Mouse (Mus musculus) heart, postnatal 0 days (tissue): ENCODE results near the gene Ubl7. TPM values are rescaled to one million over a fixed set of nuclear protein-coding genes. Genes with fewer than 3 reads are reported as not detected.

ENCODE experiments used
- ATAC-seq: fragments of 200-750 bp; cut with Nextera tagmentation; 2 replicates; pipeline ENCODE4 v1.8.0; 2017; ENCODE audit warnings: low read depth, moderate number of reproducible peaks, moderate library complexity; ENCODE audit not compliant: insufficient read depth
- DNase-seq: peaks from one replicate; pipeline ENCODE4 v3.0.0-alpha.2; 2016; ENCODE audit warnings: low spot score
- H3K27ac ChIP-seq: fragments of 300-500 bp; sonication (generic); 2 replicates; pipeline ENCODE4 v1.5.1; 2014; ENCODE audit warnings: low read depth, mild to moderate bottlenecking
- H3K27me3 ChIP-seq: fragments of 300-500 bp; sonication (generic); 2 replicates; pipeline ENCODE4 v1.6.1; 2014; ENCODE audit warnings: low read length, mixed read lengths; ENCODE audit not compliant: control insufficient read depth, insufficient read depth
- H3K36me3 ChIP-seq: fragments of 300-500 bp; sonication (generic); replicated peaks from 2 replicates; pipeline ENCODE4 v1.6.1; 2014; ENCODE audit warnings: low read length, mixed read lengths; ENCODE audit not compliant: control insufficient read depth, insufficient read depth
- H3K4me1 ChIP-seq: fragments of 300-500 bp; sonication (generic); 2 replicates; pipeline ENCODE4 v1.6.1; 2014; ENCODE audit warnings: antibody characterized with exemption; ENCODE audit not compliant: control insufficient read depth, insufficient read depth
- H3K4me2 ChIP-seq: fragments of 300-500 bp; sonication (generic); 2 replicates; pipeline ENCODE4 v1.6.1; 2014; ENCODE audit warnings: low read depth, mild to moderate bottlenecking, low read length, moderate library complexity
- H3K4me3 ChIP-seq: fragments of 300-500 bp; sonication (generic); 2 replicates; pipeline ENCODE4 v1.5.1; 2014; ENCODE audit warnings: low read depth, low read length
- H3K9ac ChIP-seq: fragments of 300-500 bp; sonication (generic); replicated peaks from 2 replicates; pipeline ENCODE4 v1.6.1; 2014; ENCODE audit warnings: low read depth, low read length, mixed read lengths
- H3K9me3 ChIP-seq: fragments of 300-500 bp; sonication (generic); replicated peaks from 2 replicates; pipeline ENCODE4 v1.6.1; 2016; ENCODE audit warnings: low read length; ENCODE audit not compliant: control insufficient read depth
- CTCF ChIP-seq: IDR thresholded peaks from 2 replicates; pipeline ENCODE4 v1.5.1; 2016; ENCODE audit warnings: antibody characterized with exemption, control low read depth, low read depth
- EP300 ChIP-seq: IDR thresholded peaks from 2 replicates; pipeline ENCODE4 v1.6.1; 2016; ENCODE audit warnings: antibody characterized with exemption, low read depth
- WGBS: fragments of 180-500 bp; shearing (Covaris S2); extraction: QIAGEN DNeasy Blood & Tissue Kit; methylation state at CpG from one replicate; pipeline ENCODE4 v1.1.7; 2014; 5-methylcytosine and 5-hydroxymethylcytosine counted together
- polyA plus RNA-seq: library from polyadenylated mRNA; unstranded; fragments of >200 nt; fragmentation: Nextera tagmentation; extraction: Ambion mirVana; gene quantifications from 2 replicates; pipeline ENCODE4 v1.2.1, GENCODE M21; 2015
- total RNA-seq: library from RNA; depleted of rRNA; stranded (reverse); fragments of >200 nt; gene quantifications from 2 replicates; pipeline ENCODE4 v1.2.3, GENCODE M21; 2014; ENCODE audit warnings: low replicate concordance; rRNA removed

Ubl7 gene
- 94.9 and 132 TPM in 2 replicates for total RNA-seq
- polyA plus RNA-seq, result 139 TPM in 2 replicates

DNA sequence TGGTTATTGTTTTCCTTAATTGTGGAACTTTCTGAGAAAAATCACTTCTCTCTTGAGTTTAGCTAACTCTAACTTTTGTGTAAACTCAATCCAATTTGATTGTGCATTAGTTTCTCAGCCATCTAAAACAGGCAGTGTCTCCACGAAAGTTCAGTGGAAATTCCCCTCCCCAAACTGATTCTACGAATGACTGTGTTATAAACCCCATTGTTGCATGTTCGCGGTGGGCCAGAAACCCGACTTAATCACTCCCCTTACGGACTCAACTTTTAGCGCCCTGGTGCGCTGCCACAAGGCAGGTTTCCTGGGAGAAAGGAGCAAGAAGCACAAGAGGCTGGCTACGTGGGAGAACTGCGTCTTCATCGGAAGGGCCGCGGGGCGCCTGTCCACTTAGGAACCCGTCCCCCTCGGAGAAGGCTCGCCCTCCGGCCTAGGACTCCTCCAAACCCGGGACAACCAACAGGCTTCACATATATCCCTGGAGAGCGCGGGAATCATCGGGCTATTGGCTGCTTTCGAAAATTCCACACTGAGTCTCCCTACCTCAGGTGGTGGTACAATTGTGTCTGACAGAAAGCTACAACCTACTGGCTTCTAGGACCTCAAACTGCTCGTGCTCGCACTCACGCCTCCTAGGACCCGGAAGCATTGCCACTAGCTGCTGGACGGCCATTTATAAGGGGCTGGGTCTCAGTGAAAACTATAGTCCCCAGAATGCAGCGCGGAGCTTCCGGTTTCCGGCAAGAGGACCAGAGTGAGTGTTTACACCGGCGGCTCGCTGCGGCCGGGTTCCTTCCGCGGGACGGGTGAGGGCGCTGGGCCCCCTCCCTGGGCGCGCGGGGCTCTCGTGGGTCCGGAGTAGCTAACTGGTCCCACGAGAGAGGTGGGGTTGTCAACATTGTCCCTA is at the start of gene Ubl7:
Gene Ubl7, plus strand, starts transcription at position 726 of the 907 bp plus-strand sequence.
- 2% methylated on average over 46 of the region's 47 CpGs for WGBS
- Histone ChIP-seq H3K4me2 (peak within 1 kb of the TSS; percentile 78), H3K9me3 (no peaks in the 10 kb centered on the region), H3K27ac (peak within 1 kb of the TSS; percentile 76), H3K9ac (peak within 1 kb of the TSS; percentile 69), H3K27me3 (no peaks in the 10 kb centered on the region), H3K36me3 (peaks cover 16% of the 10 kb centered on the region), H3K4me3 (peak within 1 kb of the TSS; percentile 73), H3K4me1 (peaks cover 13% of the 10 kb centered on the region)
- DNase-seq, result peak; percentile 95
- ATAC-seq, result peak; percentile 99
- TF ChIP-seq CTCF, result no peak

DNA sequence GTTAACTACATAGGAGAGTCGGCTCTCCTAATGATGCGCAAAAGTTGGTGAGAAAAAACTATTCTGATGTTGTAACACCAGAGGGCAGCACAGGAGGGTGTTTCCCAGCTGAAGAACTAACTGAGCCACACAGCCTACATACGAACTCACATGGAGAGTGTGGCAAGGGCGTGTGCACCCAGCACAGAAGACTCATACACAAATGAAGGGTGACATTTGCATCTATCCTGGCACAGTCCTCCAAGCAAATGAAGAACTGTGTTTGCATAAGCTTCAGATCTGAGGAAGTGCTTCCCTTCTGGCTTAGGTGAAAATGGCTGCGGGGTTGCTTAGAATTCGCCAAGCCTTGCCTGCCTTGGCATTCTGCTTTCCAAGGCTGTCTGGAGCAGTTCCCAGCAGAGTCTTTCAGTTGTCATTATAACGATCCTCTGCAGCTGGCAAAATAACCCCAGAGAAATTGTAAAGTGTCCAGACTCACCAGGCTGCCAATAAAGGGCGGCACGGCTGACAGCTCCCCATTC is 48.8 kb upstream of the Ubl7 start:
- DNase-seq (peak; percentile 61), ATAC-seq (peak; percentile 33; the same call in 1 of the 2 replicates)
- Histone ChIP-seq H3K9me3 (no peaks in the 10 kb centered on the region), H3K36me3 (no peaks in the 10 kb centered on the region), H3K27me3 (no peaks in the 10 kb centered on the region), H3K4me1 (no peaks in the 10 kb centered on the region), H3K9ac (no peak overlapping the region), H3K4me3 (no peak overlapping the region), H3K4me2 (no peak overlapping the region), H3K27ac (no peak overlapping the region)
- TF ChIP-seq CTCF, result peak; percentile 67
- TF ChIP-seq EP300, result no peak
- 38% methylated on average over 9 of the region's 9 CpGs for WGBS

DNA sequence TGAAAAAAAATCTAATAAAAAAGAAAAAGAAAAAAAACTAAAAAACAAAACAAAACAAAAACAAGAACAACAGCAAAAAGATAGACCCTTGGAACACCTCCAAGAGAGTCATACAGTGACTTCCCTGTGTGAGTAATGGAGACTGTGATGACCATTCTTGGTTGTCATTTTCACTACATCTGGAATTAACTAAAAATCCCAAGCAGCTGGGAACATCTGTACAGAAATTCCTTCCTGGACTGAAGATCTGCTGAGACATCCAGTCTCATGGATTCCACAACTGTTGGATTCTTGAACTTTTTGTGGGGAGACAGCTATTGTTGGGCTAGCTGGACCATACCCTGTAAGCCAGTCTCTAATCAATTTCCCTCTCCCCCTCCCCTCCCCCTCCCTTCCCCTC is 46.4 kb upstream of the Ubl7 start:
- ATAC-seq, result no peak
- Histone ChIP-seq H3K27me3 (no peaks in the 10 kb centered on the region), H3K9ac (no peak overlapping the region), H3K36me3 (no peaks in the 10 kb centered on the region), H3K27ac (no peak overlapping the region), H3K4me1 (no peaks in the 10 kb centered on the region), H3K9me3 (no peaks in the 10 kb centered on the region), H3K4me3 (no peak overlapping the region), H3K4me2 (no peak overlapping the region)
- DNase-seq, result no peak
- TF ChIP-seq EP300, result no peak
- no peak for TF ChIP-seq CTCF

DNA sequence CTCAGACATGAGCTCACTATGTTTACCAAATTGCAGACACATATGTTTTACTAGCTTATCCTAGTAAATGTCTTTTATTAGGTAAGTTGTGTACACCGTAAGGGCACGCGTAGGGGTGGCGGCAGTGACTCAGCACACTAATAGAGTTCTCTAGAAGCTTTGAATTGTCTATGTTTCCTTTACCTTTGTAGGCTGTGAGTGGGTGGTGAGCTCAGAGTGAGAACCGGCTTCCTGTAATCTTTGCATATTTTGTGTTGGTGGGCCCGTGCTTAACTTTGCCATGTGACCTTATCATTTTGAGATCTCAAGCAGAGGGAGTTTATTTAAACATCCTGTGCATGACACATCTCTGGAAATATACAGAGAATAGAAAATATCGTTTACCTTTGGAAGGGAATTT is 44.2 kb upstream of the Ubl7 start:
- ATAC-seq (no peak), DNase-seq (no peak)
- H3K4me3 ChIP-seq, result no peak overlapping the region
- TF ChIP-seq CTCF (no peak), EP300 (no peak)
- 65% methylated on average over 7 of the region's 7 CpGs for WGBS
- H3K4me2 ChIP-seq, result no peak overlapping the region
- no peaks in the 10 kb centered on the region for H3K9me3 ChIP-seq
- no peak overlapping the region for H3K9ac ChIP-seq
- no peaks in the 10 kb centered on the region for H3K27me3 ChIP-seq
- no peaks in the 10 kb centered on the region for H3K4me1 ChIP-seq
- no peak overlapping the region for H3K27ac ChIP-seq
- H3K36me3 ChIP-seq, result no peaks in the 10 kb centered on the region

DNA sequence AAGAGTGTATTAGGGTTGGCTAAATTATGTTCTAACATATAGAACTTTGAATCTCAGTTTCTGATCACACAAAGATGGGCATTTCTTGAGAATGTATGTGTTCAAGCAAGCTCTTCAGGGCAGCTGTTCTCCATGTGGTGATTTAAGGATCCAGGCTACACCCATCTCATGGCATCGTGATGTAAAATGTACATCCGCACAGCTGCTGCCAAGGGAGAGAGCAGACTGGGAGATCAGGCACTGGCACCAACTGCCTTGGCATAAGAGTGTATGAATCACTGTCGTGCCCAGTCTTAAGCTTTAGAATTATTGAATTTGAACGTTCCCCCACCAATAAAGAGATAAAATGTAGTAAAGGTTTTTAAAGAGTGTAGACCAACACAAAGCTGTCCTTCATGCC is 43.5 kb upstream of the Ubl7 start:
- Histone ChIP-seq H3K27ac (no peak overlapping the region), H3K4me1 (no peaks in the 10 kb centered on the region), H3K27me3 (no peaks in the 10 kb centered on the region), H3K4me3 (no peak overlapping the region), H3K9ac (no peak overlapping the region), H3K36me3 (no peaks in the 10 kb centered on the region), H3K9me3 (no peaks in the 10 kb centered on the region), H3K4me2 (no peak overlapping the region)
- no peak for ATAC-seq
- no peak for TF ChIP-seq CTCF
- TF ChIP-seq EP300, result no peak
- WGBS, result 76% methylated on average over 4 of the region's 4 CpGs
- no peak for DNase-seq
